Mouse (Mus musculus) testis, adult 2 months (tissue): ENCODE data around the gene Kcna7.

ENCODE experiments used
- CTCF ChIP-seq: fragments of 200-500 bp; IDR thresholded peaks from 2 replicates; pipeline ENCODE4 v1.5.1; 2012; ENCODE audit warnings: low read depth, mild to moderate bottlenecking, inconsistent platforms, low read length, moderate library complexity; ENCODE audit not compliant: control insufficient read depth, insufficient read depth, insufficient replicate concordance
- POLR2A ChIP-seq: fragments of 200-500 bp; IDR thresholded peaks from 2 replicates; pipeline ENCODE4 v1.6.1; 2012; ENCODE audit warnings: low read depth, mild to moderate bottlenecking, inconsistent platforms, low read length, moderate library complexity; ENCODE audit not compliant: control insufficient read depth

GRCm38 (mm10) chr7:45374620-45375019 is 30.8 kb upstream of the Kcna7 start:
- TF ChIP-seq POLR2A: no peak
- TF ChIP-seq CTCF: no peak
